Mouse (Mus musculus): ENCODE data around the gene Aip.

Gene Aip

GRCm38 (mm10) chr19:4115144-4115543 lies 10.5 kb downstream of the Aip start:
- in situ Hi-C loops (cut with MboI; ENCODE audit: unreplicated experiment in 2 of 2): no loop called here

GRCm38 (mm10) chr19:4114551-4114950 lies 11.1 kb downstream of the Aip start:
- in situ Hi-C loops (cut with MboI; ENCODE audit: unreplicated experiment in 2 of 2): no loop called here

GRCm38 (mm10) chr19:4113806-4114230 lies 11.8 kb downstream of the Aip start:
- in situ Hi-C loops (cut with MboI; ENCODE audit: unreplicated experiment in 2 of 2): no loop called here

- in situ Hi-C loops (cut with MboI; ENCODE audit: unreplicated experiment in 2 of 2): no loop called here
Measured at GRCm38 (mm10) chr19:4113186-4113805, 12.4 kb downstream of the Aip start.

GRCm38 (mm10) chr19:4112063-4112960 lies 13.3 kb downstream of the Aip start:
- in situ Hi-C loops (cut with MboI; ENCODE audit: unreplicated experiment in 2 of 2): no loop called here

- in situ Hi-C loops (cut with MboI; ENCODE audit: unreplicated experiment in 2 of 2): no loop called here
Measured at GRCm38 (mm10) chr19:4108535-4108934, 17.1 kb downstream of the Aip start.

GRCm38 (mm10) chr19:4106654-4107053 lies 19.0 kb downstream of the Aip start:
- in situ Hi-C loops (cut with MboI; ENCODE audit: unreplicated experiment in 2 of 2): no loop called here

- in situ Hi-C loops (cut with MboI; ENCODE audit: unreplicated experiment in 2 of 2): no loop called here
Measured at GRCm38 (mm10) chr19:4104675-4105194, 20.9 kb downstream of the Aip start.

GRCm38 (mm10) chr19:4103792-4104191 lies 21.9 kb downstream of the Aip start:
- in situ Hi-C loops (cut with MboI; ENCODE audit: unreplicated experiment in 2 of 2): no loop called here

- in situ Hi-C loops (cut with MboI; ENCODE audit: unreplicated experiment in 2 of 2): no loop called here
Measured at GRCm38 (mm10) chr19:4103294-4103693, 22.4 kb downstream of the Aip start.

- in situ Hi-C loops (cut with MboI; ENCODE audit: unreplicated experiment in 2 of 2): no loop called here
Measured at GRCm38 (mm10) chr19:4102626-4103025, 23.0 kb downstream of the Aip start.

- in situ Hi-C loops (cut with MboI; ENCODE audit: unreplicated experiment in 2 of 2): no loop called here
Measured at GRCm38 (mm10) chr19:4102049-4102448, 23.6 kb downstream of the Aip start.

GRCm38 (mm10) chr19:4101466-4101865 lies 24.2 kb downstream of the Aip start:
- in situ Hi-C loops (cut with MboI; ENCODE audit: unreplicated experiment in 2 of 2): no loop called here

GRCm38 (mm10) chr19:4100718-4101261 lies 24.9 kb downstream of the Aip start:
- in situ Hi-C loops (cut with MboI; ENCODE audit: unreplicated experiment in 2 of 2): no loop called here

- in situ Hi-C loops (cut with MboI; ENCODE audit: unreplicated experiment in 2 of 2): loop anchor here (5.0 to 25.0 kb wide), 3 partner anchors 43 to 337 kb away; partner anchors contain the start of genes Gstp3 (in 1 of the 2) and Rhod (in 1 of the 2)
Measured at GRCm38 (mm10) chr19:4099837-4100717, 25.6 kb downstream of the Aip start, which contains the start of gene Pitpnm1. Gene Pitpnm1 (plus strand): TSS chr19:4099998.

GRCm38 (mm10) chr19:4099056-4099455 lies 26.6 kb downstream of the Aip start:
- in situ Hi-C loops (cut with MboI; ENCODE audit: unreplicated experiment in 2 of 2): loop anchor here (5.0 to 25.0 kb wide), 3 partner anchors 42 to 338 kb away; partner anchors contain the start of genes Gstp3 (in 1 of the 2) and Rhod (in 1 of the 2)

- in situ Hi-C loops (cut with MboI; ENCODE audit: unreplicated experiment in 2 of 2): loop anchor here (5.0 to 25.0 kb wide), 3 partner anchors 41 to 339 kb away; partner anchors contain the start of genes Gstp3 (in 1 of the 2) and Rhod (in 1 of the 2)
Measured at GRCm38 (mm10) chr19:4098426-4098825, 27.2 kb downstream of the Aip start.

- in situ Hi-C loops (cut with MboI; ENCODE audit: unreplicated experiment in 2 of 2): loop anchor here (5.0 to 25.0 kb wide), 3 partner anchors 40 to 340 kb away; partner anchors contain the start of genes Gstp3 (in 1 of the 2) and Rhod (in 1 of the 2)
Measured at GRCm38 (mm10) chr19:4097441-4097825, 28.2 kb downstream of the Aip start.

GRCm38 (mm10) chr19:4096642-4097440 lies 28.8 kb downstream of the Aip start, which contains the start of gene Cdk2ap2:
Gene Cdk2ap2 (plus strand): TSS chr19:4097182.
- in situ Hi-C loops (cut with MboI; ENCODE audit: unreplicated experiment in 2 of 2): loop anchor here (5.0 to 25.0 kb wide), 3 partner anchors 40 to 340 kb away; partner anchors contain the start of genes Gstp3 (in 1 of the 2) and Rhod (in 1 of the 2)

All from v-Abl transformed pro-B cells (cell line).